Mouse (Mus musculus) lung, postnatal 14 days (tissue): Measurements from ENCODE around the gene Hoga1.
"Not testable (repeated sequence)": the region's sequence is repeated elsewhere in the genome, so short reads cannot be mapped to it uniquely, and the experiment has no call there.

ENCODE experiments used
- DNase-seq: peaks from one replicate; pipeline ENCODE4 v3.0.0; 2021

Gene Hoga1

DNA sequence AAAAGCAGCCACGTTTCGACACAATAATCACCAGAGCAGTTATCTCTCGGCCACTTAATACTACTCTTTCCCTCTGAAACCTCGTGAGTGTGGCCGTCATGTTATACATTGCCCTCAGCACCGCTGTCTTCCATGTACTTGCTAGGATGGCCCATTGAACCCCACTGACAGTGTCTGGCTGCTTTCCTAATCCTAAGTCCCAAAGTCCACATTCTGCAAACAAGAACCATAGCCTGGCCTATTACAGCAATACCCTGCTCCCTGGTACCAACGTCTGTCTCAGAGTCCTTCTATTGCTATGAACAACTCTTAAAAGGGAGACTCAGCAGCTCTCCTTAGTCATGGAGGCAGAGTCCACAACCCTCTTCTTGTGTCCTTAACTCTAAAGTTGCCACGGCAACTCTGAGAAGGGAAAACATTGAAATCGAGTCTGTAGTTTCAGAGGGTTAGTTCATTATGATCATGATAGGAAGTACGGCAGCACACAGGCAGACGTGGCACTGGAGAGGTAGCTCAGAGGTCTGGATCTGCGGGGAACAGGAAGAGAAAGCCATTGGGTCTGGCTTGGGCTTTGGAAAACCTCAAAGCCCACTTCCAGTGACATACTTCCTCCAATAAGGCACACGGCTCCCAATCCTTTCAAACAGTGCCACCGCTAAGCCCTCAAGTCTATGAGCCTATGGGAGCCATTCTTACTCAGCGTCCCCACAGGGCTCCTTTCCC is 26.6 kb downstream of the Hoga1 start:
- no peak for DNase-seq

DNA sequence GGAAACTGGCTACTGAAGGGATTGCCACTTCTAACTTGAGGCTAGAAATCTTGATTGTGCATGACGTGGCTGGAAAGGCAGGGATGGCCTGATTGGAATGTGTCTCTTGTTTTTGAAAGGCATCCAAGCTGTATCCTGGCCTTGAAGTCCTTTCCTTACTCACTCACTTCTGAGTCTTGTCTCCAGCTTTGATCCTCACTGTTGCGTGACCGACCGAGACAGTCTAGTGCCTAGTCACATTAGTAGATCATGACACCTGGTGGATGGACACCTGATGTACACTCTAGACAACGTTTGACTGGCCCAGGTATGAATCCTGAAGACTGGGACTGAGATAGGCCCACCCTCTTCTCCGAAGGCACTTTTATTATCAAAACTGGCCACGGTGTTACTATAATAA is 27.4 kb downstream of the Hoga1 start:
- DNase-seq = no peak

DNA sequence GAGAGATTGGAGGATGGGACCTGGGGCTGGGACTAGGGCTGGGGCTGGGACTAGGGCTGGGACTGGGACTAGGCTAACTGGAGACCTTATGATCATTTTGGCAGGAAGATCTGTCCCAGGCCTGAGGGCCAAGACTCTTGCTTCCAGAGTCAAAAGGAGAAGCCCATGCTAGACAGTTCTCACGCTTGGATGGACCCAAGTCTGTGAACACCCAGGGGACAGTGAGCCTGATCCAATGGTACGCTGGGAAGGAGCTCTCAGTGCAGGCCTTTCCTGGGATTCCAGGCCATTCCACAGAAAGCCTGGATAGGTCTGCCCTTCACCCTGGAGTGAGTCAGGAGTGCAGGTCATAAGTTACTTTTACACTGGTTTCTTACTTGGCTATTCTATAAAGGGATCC is 29.6 kb downstream of the Hoga1 start:
- DNase-seq = no peak

DNA sequence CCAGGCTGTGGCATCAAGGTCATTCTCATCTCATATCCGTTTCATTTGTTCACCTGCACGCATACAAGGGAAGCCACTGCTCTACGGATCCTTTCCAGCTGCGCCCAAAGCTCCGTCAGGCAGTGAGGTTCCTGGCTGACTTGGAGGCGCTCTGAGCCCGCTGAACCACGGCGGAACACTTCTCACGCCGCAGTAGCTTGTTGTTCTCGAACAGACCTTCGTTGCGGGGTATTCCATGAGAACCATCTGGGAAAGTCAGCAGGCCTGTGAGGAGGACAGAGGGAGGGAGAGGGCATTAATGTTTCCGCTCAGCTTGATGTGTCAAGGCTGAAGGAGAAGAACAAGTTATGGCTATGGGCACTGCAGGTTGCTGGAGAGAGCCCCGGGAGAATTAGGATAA is 30.6 kb downstream of the Hoga1 start:
- DNase-seq = no peak

DNA sequence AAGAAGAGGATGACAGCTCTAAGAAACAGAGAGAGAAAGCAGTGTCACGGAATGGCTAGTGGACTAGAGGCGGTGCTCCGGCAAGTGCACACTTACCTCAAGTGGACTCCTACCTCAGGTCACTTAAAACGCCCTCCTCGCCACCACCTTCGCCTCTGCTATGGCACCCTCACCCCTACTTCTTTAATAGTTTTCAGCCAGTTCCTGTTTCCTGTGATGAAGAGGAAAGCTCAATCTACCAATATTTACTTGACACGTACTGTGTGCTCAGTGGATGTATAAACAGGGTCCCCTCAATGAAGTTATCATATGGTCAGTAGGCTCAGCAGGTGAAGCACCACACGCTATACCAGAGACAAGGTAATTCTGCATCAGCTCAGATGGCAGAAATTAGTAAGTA is 33.2 kb downstream of the Hoga1 start:
- DNase-seq = no peak

DNA sequence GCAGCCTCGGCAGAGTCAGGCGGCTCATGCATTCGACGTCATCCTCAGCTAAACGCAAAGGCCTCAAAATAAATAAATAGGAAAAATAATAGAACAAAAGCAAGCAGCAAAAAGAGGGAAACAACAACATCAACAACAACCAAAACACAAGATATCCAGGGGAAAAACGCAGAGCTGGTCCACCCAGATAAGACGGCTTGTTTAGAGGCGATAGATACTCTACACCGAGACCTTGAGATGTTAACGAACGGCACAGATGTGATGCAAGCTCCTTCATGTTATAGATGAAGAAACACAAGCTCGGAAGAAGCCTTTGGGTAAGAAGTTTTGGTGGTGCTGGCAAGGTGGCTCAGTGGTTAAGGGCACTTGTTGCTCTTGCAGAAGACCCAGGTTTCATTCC is 33.6 kb downstream of the Hoga1 start:
- no peak for DNase-seq

DNA sequence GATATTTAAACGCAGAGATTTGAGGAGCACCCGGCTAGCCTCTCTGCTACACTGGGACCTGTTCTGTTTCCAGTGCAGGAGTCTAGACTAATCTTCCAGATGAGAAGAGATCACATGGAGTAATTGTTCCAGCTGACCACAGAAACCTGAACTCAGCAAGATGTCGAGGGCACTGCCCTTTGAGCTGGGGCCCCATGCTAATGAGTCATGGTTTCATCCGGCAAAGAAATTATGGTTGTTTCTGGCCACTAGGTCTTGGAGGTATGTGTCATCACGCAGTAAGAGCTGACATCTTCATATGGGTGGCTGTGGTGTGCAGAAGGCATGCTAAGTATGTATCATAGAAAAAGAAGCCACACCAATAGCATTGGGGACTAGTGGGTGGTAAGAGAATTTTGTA is 34.5 kb downstream of the Hoga1 start:
- DNase-seq = no peak

DNA sequence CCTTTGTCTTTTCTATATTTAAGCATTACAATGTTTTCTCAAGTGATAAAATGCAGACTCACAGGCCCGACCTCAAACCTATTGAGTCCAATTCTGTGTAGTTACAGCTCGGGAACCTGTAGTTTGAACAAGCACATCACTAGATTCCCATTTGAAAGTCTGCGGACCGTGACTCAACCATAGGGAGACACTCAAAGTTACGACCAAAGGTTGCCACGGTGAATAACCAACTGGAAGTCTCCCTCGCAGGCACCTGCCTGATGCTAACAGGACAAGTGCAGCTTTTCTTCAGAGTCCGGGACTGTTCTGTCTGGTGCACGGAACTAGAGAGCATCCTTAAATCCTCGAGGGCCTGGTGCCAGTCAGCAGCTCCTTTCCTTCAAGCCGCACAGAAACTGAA is 35.1 kb downstream of the Hoga1 start:
- DNase-seq = no peak

DNA sequence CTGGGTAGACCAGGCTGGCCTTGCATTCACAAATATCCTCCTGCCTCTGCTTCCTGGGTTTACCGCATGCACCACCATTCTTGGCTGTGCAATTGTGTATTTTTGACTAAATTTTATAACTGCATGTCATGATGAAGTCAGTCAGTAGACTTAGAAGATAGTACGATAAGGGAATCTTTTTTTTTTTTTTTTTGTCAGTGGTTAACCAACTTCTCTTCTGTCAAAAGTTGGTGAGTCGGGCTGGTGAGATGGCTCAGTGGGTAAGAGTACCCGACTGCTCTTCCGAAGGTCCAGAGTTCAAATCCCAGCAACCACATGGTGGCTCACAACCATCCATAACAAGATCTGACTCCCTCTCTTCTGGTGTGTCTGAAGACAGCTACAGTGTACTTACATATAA is 36.2 kb downstream of the Hoga1 start:
- not testable (repeated sequence) for DNase-seq

DNA sequence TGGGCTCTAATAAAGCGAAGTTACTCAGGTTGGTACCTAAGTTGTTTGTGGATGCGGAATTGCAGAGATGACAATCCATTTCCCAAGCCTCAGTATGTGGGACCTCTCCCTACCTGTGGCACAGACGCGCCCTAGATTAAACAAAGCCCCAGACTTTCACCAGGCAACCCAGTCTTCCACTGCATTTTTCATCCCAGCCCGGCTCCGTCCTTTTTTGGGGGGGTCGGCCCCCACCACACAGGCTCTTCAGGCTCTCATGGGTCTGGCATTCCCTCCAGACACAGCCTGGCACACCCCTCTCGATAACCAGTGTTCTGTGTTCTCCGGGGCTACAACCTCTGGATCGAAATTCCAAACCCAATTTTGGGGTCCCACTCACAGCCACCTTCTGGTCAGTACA is 40.3 kb downstream of the Hoga1 start:
- no peak for DNase-seq

DNA sequence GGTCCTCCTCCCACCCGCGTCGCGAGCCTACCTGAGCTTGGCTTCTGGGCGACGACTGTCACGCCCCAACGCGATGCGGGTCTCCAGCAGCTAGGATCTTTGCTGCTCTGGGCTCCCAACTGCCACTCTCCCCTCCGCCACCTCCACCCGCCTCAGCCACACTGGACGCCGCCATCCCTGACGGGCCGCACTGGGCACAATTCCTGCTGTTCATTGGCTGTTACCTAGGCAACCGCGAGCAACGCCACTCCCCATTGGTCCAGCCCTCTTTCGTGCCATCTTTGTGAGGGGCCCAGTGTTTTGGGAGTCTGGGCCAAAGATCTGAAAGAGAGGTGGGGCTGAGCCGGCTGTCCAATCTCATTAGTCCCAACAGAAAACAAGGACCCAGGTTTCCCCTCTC is 40.8 kb downstream of the Hoga1 start, which contains the start of gene Morn4:
TSS of gene Morn4 (minus strand) at position 192 of the 400 bp plus-strand sequence.
- DNase-seq = peak; percentile 77

DNA sequence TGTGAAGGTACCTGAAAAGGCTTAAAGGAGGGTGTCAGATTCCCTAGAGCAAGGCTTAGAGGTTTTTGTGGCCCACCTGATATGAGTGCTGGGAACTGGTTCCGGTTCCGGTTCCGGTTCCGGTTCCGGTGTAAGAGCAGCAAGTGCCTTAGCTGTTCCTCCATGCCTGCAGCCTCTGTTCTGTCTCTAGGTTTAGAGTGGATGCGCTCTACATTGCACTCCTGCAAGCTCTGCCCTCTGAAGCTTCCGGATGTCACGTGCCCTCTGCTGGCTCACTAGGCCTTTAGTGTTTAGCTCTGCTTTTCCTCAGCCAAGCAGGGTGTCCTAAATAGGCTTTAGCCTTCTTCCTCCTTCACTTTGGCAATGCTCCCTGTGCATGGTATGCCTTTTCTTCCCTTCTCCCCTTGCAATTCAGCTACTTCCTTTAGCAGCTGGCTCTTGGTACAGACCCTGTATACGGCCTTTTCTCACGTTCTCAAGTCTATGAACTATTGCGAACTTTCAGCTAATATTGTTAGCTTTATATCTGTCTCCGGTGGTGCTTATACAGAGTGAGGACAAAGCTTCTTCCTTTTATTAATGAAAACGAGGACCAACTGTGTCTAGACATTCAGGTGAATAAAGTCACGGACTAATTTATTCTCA is 43.8 kb downstream of the Hoga1 start:
- DNase-seq = peak; percentile 54

DNA sequence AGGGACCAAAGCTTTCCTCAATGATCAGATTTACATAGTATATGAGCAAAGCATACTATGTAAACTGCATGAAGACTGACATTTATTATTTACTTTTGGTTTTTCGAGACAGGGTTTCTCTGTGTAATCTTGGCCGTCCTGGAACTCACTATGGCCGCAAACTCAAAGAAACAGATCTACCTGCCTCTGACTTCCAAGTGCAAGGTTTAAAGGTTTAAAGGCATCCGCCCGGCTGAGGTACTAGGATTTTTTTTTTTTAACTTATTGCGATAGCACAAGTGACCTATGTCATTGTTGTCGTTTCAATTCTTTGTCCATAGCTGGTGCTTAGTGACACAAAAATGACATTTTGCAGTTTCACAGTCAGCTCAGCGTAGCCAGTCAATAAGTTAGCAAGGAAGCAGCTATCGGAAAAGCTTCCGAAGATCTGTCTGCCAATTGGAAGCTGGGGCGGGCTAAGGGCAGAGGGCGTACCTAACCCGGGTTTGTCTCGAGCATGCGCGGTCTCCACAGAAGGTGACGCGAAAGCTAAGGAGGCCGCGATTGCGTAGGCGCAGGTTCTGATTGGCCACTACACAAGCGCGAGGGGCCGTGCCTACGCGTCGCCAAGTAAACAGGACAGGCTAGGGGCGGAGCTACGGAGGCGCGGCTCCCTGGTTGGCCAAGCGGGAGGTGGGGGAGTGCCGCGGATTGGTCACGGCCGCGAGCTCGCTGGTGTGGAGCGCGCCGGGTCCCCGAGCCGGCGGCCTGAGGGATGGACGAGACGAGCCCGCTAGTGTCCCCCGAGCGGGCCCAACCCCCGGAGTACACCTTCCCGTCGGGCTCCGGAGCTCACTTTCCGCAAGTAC is 44.6 kb downstream of the Hoga1 start, which contains the start of gene Pi4k2a:
TSS of gene Pi4k2a (plus strand) at position 723 of the 848 bp plus-strand sequence.
- peak; percentile 99 for DNase-seq

DNA sequence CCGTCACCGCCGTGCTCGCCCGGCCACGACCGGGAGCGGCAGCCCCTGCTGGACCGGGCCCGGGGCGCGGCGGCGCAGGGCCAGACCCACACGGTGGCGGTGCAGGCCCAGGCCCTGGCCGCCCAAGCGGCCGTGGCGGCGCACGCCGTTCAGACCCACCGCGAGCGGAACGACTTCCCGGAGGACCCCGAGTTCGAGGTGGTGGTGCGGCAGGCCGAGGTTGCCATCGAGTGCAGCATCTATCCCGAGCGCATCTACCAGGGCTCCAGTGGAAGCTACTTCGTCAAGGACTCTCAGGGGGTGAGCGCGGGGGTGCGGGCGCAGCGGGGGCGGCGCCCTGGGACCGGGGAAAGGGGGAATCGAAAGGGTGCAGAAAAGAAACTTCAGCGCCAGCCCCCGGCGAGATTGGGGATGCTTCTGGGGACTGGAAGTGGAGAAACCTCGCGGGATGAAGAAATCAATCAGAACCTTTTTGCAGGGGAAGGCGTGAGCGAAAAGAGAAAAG is 45.3 kb downstream of the Hoga1 start:
- no peak for DNase-seq

DNA sequence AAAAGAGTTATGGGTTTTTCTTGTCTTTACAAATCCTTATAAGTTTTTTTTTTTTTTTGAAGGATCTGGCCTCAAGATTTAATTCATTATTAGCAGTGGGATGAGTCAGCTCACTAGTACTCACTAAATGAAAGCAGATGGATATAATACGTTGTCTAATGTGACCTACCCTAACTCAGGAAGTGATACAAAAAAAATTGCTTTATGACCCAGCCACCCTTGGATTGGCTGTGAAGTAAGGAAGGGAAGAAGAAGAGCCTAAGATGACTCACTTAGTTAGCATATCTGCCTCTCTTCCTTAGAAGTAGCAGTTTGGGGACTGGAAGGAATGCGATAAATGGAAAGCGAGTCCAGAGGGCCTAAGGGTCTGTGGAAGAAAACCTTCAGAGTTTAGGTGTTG is 54.0 kb downstream of the Hoga1 start:
- DNase-seq = no peak

DNA sequence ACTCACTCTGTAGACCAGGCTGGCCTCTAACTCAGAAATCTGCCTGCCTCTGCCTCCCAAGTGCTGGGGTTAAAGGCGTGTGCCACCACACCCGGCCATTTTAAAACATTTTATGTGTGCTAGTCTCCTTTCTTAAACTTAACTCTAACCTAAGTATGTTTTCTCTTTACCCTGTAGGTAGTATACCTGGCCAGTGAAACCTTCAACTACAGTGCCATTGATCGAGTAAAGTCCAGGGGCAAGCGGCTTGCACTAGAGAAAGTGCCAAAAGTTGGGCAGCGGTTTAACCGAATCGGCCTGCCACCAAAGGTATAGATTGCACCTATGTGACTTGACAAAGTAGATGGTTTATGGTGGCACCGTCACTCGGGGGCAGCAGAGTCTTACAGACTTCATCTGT is 59.3 kb downstream of the Hoga1 start:
- DNase-seq = no peak

DNA sequence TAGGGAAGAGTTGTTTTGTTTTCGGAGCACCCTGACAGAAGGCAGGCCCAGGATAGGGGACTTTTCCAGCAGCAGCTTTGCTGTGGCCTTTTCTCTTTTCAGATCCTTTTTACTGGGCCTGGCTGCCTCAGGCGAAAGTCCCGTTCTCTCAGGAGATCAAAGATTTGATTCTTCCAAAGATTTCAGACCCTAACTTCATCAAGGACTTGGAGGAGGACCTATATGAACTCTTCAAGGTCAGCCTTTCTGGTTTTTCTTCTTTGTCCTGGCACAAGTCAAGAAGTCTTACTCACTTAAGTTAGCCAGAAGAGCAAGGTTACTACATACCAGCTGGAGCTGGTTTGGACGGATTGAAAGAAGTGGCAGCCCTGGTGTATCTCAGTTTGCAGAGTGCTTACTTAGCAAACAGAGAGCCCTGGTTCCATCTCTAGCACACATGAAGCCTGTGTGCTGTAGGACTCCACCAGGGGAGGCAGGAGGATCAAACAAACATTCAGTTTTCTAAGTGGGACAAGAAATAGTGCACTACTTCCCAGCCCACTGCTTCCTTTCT is 70.4 kb downstream of the Hoga1 start:
- DNase-seq = no peak

DNA sequence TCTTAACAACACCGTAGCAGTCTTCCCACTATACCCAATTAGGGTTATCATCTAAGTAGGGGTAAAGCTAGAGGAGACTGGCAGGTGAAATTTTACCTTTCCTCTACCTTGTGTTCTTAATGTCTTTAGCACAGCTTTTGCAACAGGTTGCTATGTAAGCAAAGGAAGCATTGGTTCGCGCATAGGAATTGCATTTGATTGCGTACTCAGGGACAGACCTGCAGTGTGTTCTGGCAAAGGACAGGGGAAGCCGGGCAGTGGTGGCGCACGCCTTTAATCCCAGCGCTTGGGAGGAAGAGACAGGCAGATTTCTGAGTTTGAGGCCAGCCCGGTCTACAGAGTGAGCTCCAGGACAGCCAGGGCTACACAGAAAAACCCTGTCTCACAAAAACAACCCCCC is 72.7 kb downstream of the Hoga1 start:
- DNase-seq = no peak

DNA sequence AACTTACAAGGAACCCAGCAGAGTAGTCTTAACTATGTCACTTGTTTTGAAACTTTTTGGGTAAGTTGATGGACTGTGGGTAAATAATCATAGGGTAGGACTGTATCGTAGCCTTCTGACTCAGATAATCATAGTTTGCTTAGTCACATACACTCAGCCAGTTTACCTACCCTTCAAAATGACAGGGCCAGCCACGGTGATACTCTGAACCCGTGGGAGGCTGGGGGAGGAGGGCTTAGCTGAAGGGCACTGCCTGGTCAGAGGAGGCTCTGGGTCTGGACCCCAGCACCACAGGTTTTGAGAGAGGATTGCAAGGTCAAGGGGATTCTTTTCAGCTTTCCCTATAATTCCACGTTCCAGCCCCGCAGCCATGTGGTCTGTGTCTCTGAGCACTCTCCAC is 73.2 kb downstream of the Hoga1 start:
- no peak for DNase-seq

DNA sequence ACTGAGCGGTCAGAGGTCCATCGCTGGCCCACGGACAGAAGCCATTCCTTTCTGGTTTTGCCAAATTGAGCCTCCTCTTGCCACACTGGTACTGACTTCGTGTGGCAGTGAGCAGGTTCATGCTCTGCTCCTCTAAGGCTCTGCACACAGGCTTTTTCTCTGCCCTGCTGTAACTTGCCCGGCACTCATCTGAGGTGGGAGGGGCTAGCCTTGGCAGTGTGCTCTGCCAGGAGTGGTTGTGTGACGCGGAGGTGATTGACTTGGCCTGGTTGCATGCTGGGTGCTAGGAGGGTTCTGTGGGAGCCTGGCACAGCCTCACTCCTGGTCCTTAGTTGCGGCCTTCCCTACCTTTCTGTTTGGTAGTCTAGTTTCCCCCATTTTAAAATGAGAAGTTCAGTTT is 75.0 kb downstream of the Hoga1 start:
- DNase-seq = no peak
